Mouse (Mus musculus) inflammation-experienced regulatory T-cells, adult 6 months (primary cell): ENCODE measurements around the gene Apol11a. TPM values are rescaled to one million over a fixed set of nuclear protein-coding genes. Genes with fewer than 3 reads are reported as not detected.
"Not testable (repeated sequence)": the region's sequence is repeated elsewhere in the genome, so short reads cannot be mapped to it uniquely, and the experiment has no call there.

Experiments
- ATAC-seq: one replicate; pipeline ENCODE4 v1.8.0; 2017
- polyA plus RNA-seq, 3 experiments: library from polyadenylated mRNA; unstranded; fragments of 100-300 nt; shearing (Covaris generic); gene quantifications; one replicate each; pipeline ENCODE4 v1.2.1; 2017

The Apol11a gene
- not detected for polyA plus RNA-seq

DNA sequence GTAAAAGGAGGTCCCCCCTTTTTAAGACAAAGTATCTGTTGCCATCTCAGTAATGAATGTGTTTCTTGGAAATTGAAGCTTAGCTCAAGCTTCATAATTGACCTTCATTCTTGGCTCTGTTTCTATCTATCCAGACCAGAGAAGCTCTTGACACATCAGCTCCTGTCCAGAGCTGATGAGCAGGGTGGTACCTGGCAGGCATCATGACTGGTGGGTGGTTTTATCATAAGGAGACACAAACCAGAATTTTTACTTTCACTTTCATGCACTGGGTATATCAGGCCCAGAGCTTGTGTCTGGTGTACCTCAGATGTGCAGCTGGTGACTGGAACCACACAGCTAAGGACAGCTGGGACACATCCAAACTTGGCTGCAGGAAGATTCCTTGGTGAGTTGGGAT lies at the start of gene Apol11a:
Gene Apol11a (plus strand): TSS at position 306 of the 400 bp plus-strand sequence.
- ATAC-seq: not testable (repeated sequence)

GRCm38 (mm10) chr15:77474699-77475390 lies 33.2 kb upstream of the Apol11a start:
- not testable (repeated sequence) for ATAC-seq

DNA sequence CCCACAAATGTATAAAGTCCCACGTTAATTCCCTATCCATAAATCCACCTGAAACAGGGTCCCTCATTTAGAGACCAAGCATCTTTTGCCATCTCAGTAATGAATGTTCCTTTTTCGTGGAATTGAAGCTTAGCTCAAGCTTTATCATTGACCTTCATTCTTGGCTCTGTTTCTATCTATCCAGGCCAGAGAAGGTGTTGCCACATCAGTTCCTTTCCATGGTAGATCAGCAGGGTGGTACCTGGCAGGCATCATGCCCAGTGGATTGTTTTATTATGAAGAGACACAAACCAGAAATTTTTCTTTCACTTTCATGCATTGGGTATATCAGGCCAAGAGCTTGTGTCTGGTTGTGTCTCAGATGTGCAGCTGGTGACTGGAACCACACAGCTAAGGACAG lies 31.4 kb upstream of the Apol11a start, which contains the start of gene Apol10a:
Gene Apol10a (plus strand): TSS at position 355 of the 400 bp plus-strand sequence.
- ATAC-seq: not testable (repeated sequence)

DNA sequence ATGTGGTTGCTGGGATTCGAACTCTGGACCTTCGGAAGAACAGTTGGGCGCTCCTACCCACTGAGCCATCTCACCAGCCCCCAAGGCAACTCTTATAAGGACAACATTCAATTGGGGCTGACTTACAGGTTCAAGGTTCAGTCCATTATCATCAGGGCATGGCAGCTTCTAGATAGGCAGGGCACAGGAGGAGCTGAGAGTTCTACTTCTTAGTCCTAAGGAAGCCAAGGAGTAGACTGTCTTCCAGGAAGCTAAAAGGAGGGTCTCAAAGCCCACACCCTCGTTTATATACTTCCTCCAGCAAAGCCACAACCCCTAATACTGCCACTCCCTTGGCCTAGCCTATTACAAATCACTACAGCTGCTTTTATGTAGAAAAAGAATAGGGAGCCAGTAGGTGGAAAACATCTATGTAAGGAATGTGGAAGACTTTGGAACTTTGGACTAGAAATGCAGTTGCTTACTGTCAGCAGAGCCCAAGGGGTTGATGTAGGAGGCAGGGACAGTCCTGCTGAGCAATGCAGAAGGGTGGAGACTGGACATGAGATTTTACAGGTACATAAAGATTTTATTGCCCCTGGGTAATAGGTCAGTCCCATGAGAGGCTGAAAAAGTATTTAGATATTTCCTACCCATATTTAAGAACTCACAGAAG lies 25.8 kb upstream of the Apol11a start:
- ATAC-seq: no peak

DNA sequence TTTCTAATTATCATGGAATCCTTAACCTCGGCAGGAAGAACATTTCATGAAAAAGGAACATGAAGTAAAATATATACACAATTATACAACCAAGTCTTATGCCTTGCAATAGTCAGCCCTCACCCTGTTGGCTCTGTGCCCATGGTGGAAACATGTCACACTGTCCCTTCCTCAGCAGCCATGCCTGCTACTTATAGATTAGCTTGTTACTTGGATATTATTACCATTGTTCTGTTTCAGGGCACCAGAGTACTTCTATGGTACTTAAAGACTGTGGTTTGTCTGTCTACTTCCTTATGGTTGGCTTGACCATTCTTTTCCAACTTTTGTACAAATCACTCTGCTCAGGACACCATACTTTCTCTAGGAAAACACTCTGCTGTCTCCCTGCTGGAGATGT lies 14.9 kb upstream of the Apol11a start:
- ATAC-seq: not testable (repeated sequence)

GRCm38 (mm10) chr15:77494694-77495093 lies 13.4 kb upstream of the Apol11a start:
- not testable (repeated sequence) for ATAC-seq

- not testable (repeated sequence) for ATAC-seq
Measured at GRCm38 (mm10) chr15:77520596-77520995, 12.5 kb downstream of the Apol11a start.

DNA sequence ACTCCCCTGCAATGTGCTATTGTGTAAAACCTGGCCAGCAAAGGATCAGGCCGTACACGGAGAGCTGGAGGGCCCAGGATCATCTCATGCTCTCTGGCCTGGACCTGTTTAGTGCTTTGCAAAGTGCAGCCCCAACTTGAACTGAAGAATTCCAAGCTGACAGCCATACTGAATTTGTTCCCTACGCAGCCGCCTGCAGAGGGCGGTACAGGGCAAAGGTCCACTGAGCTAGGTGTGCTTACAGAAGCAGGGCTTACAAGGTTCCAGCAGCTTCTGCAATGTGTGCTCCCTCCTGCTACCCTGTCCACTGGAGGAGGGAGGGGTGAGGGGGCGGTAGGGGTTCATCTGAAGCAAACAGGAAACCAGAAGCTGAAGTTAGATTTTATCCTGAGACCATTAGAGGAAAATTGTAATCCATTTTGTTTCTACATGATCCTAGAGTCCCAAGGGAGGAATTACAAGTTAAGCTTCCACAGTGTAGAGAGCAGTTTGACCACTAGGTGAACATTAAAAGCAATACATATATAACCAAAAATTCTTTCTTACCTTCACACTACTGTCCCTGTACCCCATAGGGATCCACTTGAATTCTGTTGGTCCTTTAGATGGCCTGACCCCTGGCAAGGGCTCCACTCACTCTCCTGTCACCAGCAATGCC lies 15.2 kb downstream of the Apol11a start:
- not testable (repeated sequence) for ATAC-seq

DNA sequence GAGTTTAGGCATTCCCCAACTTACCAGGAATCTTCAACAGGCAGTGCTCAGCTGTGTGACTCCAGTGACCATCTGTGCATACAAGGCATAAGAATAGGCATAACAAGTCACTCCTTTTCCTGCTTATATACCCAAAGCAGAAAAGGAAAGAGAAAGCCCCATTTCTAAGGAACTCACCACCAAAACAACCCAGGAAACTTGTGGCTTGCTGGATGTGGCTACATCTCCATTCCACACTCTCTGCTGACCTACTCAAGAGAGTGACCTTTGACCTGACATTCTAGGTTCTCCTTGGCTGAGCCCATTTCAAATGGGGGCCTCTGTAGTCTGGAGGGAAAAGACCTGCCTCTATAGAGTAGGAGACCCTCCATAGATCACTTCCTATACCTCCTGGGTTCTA lies 25.1 kb downstream of the Apol11a start, which contains the start of gene Apol7c:
Gene Apol7c (minus strand): TSS at position 101 of the 400 bp plus-strand sequence.
- ATAC-seq: no peak

DNA sequence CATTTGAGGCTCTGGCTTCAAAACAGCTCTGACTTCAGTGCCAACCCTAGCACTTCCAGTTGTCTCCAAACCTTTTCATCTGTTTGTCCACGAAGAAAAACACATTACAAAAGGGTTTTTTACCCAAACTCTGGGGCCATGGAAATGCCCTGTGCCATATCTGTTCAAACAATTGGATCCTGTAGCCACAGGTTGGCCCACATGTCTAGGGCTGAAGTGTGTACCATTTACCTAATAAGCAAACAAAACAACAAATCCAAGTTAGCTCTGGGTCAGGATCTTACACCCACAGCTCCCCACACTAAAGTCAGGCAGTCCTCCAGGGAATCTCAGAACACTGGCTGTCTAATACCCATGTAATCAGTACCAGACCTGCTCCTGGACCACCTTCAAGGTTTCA lies 31.1 kb downstream of the Apol11a start:
- ATAC-seq: not testable (repeated sequence)

DNA sequence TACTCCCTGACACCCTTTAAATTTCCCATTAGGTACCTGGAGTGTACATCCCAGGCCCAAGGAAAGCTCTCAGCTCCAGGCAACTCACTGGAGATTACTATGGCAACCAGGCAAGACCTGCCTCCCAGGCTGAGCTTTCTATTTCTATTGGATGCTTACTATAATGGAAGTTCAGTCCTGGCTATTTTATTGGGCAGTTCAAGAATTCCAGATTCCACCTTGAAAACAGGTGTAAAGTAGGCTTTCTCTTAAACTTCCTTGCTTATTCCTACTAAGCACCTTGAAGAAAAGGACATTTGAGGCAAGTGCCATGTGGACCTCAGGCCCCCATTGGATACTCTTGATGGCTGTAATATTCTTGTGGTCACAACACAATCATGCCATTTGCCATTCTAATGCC lies 53.7 kb downstream of the Apol11a start, which contains the start of gene 1700025B11Rik:
Gene 1700025B11Rik (minus strand): TSS at position 101 of the 400 bp plus-strand sequence.
- ATAC-seq: no peak

GRCm38 (mm10) chr15:77563219-77563618 lies 55.1 kb downstream of the Apol11a start:
- ATAC-seq: no peak

Other genes starting within 250 kb of the Apol11a start
- not detected for gene Rbfox2, start 201.3 kb upstream of the Apol11a start, polyA plus RNA-seq
- gene Apol7a, start 109.2 kb upstream of the Apol11a start, polyA plus RNA-seq: not detected
- 10 to 100 TPM in 1 of 3 experiments, 1 to 10 TPM in 1, under 1 TPM in 1; 0.49 to 10.2 (median 6.8) TPM for gene Apol9a, start 97.1 kb upstream of the Apol11a start, polyA plus RNA-seq
- 1 to 10 TPM in 1 of 3 experiments, under 1 TPM in 1, not detected in 1; 0.60 to 1.2 TPM for gene Apol7b, start 60.8 kb upstream of the Apol11a start, polyA plus RNA-seq
- gene Apol10a, start 31.2 kb upstream of the Apol11a start, polyA plus RNA-seq: not detected
- gene Apol7c, start 25.0 kb downstream of the Apol11a start, polyA plus RNA-seq: 1 to 10 TPM in 1 of 3 experiments, not detected in 2; 1.9 TPM
- gene 1700025B11Rik, start 53.6 kb downstream of the Apol11a start, polyA plus RNA-seq: not detected
- 1 to 10 TPM; 2.1 to 9.7 (median 8.8) TPM for gene Apol10b, start 87.9 kb downstream of the Apol11a start, polyA plus RNA-seq
- gene Gm36245, start 91.0 kb downstream of the Apol11a start, polyA plus RNA-seq: not detected
- gene Apol11b, start 135.0 kb downstream of the Apol11a start, polyA plus RNA-seq: under 1 TPM in 2 of 3 experiments, not detected in 1; 0.29 to 0.71 TPM
- 100 to 1,000 TPM in 1 of 3 experiments, 10 to 100 TPM in 2; 64.9 to 108 (median 93.0) TPM for gene Apol7e, start 190.6 kb downstream of the Apol11a start, polyA plus RNA-seq
- 10 to 100 TPM in 2 of 3 experiments, 1 to 10 TPM in 1; 8.5 to 51.6 (median 42.3) TPM for gene Apol9b, start 220.8 kb downstream of the Apol11a start, polyA plus RNA-seq
- gene Apol8, start 248.7 kb downstream of the Apol11a start, polyA plus RNA-seq: 1 to 10 TPM in 1 of 3 experiments, not detected in 2; 1.2 TPM